Mouse (Mus musculus) lung, postnatal 14 days (tissue): Measurements from ENCODE around the gene Trappc2l.
"Not testable (repeated sequence)": the region's sequence is repeated elsewhere in the genome, so short reads cannot be mapped to it uniquely, and the experiment has no call there.

Experiments
- DNase-seq: peaks from one replicate; pipeline ENCODE4 v3.0.0; 2021

Trappc2l gene

DNA sequence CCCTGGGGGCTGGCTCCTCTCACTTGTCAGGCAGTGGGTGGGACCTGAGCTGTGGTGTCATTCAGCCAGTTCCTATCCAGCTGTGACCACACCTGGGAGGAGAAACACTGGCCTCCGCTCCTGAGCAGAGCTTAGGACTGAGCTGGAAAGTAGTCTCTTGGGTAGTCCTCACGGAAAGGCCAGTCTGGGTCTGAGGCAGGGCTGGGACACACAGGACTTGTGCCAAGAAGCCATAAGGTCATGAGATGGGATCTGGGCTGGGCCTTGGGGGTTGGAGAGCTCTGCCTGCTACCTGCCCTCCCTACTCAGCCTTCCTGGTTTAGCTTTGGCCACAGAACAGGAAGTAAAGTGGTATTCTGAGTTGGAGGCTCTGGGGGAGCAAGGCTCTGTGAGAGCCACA lies 15.5 kb downstream of the Trappc2l start:
- no peak for DNase-seq

DNA sequence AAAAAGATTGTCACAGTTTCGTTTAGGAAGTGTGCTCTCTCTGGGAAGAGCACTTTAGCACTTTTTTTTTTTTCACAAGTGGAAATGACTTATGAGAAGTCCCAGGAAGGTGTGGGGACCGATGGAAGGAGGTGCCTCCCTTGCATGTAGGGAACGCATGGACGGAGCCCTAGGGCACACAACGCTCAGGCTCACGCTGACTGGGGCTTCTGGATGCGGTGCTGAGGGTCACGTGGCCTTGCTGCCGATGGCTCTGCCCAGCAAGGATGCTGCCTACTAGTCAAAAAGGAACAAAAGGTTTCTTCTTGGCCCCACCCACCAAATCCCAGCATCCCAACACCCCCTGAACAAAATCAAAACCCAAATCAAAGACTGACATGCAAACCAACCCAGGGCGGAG lies 17.9 kb downstream of the Trappc2l start:
- DNase-seq: no peak

DNA sequence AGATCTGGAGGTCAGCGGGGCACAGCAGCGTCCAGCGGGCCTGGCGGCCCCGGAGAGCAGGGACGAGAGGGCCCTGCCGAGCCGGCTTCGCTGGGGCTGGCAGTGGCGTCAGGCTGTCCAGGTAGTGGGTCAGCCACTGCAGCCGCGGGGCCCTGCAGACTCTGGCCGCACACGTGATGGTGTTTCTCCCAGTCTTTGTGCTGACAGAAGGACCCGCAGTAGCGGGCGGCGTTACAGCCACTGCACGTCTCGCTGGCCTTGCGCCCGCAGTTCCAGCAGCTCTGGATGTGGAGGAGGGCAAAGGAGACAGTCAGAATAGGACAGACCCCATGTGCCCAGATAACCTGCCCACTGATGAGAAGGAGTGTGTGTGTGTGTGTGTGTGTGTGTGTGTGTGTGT lies 19.3 kb downstream of the Trappc2l start:
- no peak for DNase-seq

DNA sequence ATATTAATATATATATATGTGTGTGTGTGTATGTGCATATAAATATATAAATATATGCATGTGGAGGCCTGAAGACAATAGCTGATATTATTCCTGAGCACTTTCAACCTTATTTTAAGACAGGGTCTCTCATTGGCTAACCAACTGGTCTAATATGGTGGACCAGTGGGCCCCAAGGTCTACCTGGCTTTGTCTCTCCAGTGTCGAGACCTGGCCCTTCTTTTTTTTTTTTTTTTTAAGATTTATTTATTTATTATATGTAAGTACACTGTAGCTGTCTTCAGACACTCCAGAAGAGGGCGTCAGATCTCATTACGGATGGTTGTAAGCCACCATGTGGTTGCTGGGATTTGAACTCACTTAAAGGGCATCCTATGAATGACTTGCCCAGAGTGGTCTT lies 20.7 kb downstream of the Trappc2l start:
- not testable (repeated sequence) for DNase-seq

DNA sequence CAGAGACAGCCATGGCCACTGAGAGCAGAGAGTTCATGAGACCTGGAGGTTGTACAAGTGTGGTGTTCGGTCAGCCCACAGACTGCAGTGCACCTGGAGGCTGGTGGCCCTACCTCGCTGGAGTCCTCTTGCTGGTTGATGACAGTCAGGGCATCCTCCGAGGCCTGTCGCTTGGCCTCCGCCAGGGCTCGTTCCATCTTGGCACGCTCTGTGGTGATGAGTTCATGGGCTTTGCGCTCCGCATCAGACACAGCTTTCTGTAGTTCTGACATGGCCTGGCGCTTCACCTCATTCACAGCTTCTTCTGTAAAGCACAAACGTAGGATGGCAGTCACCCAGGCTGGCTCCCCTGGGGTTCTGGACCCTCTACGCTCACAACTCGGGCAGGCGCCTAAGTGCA lies 21.8 kb downstream of the Trappc2l start:
- DNase-seq: no peak

DNA sequence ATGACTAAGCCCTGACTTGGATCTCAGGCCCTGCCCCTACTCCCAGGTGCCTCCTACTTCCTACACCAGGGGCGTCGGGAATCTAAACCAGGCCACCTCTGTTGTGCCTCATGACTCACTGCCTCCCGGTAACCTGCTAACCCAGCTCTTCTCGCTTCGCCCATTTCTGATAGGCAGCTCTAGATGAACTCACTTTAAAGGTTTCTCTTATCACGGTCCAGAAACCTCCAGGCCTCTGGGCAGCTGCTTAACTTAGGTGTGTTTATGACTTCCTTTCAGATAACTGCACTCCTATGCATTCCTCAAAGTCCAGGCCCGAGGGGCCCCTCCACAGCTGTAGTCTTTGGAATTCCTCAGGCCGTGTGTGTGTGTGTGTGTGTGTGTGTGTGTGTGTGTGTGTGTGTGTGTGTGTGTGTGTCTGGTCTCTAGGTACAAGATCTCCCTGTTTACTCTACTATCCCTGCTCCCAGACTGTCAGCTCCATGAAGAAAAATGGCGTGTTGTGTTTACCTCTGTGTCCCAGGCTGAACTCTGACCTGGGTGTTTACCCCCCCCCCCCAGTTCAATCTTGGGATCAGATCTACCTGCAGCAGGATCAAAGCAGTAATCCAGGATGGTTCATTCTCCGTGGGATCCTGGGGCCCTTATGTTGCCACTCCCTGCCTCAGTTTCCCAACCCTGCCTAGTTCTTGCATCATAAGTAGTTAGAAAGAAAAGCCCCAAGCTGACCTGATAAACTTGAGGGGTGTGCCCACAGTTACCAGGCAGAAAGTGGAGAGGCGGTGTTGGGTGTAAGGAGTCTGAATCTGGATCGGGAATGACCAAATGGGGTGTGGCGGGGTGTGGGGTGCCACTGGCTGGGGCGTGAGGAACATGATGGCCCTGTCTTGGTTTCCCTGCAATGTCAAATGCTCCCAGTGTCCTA lies 24.7 kb downstream of the Trappc2l start:
- no peak for DNase-seq

DNA sequence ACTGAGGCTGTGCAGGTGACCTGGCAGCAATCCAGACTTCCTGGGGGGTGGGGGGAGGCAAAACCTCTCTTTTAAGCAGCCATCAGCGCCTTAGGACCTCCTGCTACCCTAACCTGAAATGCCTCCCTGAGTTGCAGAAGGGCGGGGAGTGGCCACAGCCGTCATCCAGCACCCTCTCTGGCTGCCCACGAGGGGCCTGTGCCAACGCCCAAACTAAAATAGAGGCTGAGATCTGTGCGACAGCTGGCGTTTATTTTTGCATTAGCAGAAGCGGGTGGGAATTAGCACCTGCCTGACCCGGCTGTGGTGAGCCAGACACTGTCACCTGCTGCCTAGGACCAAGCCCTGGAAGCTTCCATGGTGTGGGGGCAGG lies 25.3 kb downstream of the Trappc2l start:
- no peak for DNase-seq

DNA sequence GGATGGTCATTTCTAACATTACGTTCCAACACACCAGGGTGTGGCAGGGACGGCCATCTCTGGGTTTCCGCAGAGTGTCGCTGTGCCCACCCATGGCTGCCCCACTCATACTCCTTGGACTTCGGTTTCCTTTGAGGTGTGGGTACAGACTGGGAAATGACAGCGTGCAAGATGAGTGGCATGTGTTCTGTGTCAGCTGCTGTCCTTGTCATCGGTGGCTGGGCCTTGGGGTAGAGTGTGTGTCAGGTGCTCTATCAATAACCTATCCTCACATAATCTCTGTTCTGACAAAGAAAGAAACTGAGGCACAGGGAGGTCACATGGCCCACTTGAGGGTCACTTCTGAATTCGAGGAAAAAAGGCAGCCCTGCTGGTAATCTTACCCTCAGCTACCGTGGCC lies 25.8 kb downstream of the Trappc2l start:
- DNase-seq: no peak

DNA sequence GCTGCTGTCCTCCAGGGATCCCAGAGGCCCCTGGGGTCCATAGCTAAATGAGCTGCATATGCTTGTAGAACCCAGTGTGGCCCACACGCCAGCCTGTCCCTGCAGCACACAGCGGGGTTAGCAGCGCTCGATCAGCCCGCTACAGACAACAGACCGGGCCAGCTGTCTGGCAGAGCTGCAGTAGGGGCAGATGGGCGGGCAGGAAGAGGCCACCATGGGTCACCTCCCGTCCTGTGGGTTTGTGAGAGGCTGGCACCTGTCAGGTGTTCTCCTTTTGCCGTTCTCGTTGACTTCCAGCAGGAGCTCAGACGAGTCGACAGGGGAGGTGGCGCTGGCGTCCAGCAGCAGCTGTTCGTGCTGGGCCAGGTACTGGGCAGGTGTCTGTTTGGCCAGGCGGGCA lies 27.2 kb downstream of the Trappc2l start:
- no peak for DNase-seq

DNA sequence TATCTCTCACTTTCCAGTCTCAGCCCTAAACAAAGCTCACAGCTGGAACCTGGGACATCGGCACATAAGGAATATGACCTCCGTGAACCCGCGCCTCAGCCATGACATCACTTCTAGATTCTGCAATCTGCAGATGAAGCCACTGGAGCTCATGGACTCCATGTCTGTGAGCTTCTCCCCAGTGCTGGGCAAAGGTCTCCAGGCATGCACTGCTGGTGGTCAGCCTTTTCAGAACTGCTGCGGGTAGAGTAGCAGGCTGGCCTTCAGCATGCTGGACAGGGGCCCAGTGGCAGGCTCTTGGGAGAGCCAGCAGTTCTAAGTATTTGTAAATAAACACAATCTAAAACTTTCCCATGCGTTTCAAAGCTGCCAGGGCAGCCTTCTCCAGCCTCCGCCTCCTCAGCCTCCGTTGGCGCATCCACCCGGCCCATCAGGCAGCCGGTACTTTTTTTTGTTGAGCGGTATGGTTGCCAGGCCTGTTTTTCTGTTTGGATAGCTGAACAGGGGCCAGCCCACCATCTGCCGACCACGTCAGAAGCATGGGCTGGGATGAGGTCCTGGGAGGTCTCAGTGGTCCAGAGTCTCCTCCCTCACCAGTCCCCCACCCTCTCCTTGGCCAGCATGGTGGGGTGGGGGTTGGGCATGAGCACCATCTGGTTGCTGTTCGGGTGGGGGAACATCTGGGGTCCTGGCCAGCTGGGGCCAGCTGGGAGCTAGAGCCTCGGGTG lies 28.2 kb downstream of the Trappc2l start:
- peak; percentile 72 for DNase-seq

DNA sequence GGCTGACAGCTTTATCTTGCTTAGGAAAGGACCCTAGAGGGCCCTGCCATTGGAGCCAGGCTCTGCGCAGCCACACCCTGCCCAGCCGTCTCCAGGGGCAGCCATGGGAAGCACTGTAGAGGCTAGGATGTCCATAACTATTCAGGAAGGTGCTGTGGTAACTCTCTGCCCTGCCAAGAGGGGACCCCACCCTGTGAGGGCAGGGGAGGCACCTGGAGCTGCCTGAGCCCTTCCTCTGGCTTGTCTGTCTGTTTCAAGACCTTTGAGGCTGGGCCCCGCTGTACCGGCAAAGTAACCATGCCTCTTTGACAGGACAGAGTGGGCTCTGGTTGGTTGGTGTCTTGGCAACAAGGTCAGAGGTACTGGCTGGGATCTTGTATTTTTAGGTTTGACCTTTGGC lies 29.4 kb downstream of the Trappc2l start:
- DNase-seq: no peak

DNA sequence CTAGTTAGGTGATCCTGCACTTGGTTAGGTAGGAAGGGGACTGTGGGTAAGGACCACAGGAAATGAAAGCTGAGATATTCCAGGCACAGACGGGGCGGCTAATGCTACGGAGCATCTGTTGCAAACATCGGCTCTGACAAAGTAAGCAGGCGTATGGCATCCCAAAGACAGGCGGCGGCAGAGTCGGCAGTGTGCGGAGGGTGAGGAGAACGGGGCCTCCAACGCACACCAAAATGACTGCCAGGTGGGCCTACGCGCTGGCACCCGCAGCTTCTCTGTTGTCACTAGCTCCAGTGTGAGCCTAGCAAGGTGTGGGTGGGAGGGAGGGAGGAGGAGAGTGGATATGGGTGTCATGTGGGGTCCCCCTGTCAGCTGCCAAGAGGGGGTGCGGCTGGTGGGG lies 30.0 kb downstream of the Trappc2l start:
- DNase-seq: no peak

DNA sequence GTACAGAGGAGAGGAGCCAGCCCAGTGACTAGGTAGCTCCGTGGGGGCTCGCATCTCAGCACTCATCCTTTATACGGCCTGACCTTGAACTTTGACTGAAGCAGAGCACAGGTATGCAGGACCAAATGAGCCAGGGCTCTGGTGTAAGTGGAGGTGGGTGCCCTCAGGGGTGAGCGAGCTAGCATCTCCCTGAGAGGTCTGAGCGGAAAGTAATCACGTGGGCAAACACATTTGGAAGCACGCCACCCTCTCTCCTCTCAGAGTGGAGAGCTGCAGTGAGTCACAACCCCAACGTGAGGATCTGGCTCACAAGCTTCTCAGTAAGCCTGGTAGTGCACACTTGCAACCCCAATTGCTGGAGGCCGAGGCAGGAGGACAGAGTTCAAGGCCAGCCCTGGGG lies 30.6 kb downstream of the Trappc2l start:
- DNase-seq: peak; percentile 72

DNA sequence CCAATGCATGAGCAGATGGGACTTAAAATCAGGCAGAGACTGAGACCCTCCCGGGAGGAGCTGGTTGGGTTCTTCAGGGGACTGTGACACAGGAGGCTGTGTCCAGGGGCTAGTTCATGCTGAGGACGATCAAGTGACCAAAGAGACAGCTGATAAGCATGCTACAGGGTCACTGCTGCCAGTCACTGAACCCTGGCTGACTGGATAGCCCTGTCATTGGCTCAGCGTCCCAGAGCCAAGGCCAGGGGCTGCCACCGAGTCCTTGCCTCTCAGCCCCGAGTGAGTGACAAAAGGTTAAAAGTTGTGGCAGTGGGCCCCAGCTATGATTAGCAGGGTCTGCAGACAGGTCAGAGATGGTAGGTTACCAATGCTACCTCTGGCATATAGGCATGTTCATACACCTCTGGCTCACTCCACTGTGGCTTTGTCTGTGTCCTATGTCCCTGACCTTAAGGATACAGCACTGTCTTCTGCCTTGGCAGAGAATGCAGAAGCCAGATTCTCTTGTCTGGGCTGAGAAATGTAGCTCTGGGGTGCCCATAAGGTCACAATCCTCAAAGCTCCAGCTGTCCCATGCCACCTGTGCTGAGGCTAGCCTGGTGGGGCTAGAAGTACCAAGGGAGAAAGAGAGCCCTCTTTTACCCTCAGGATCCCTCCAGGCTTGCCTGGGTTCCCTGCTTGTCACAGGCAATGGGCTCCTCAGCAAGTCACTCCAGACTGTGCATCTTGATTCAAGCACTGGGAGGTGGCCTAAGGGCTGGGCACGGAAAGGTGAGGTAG lies 32.9 kb downstream of the Trappc2l start:
- DNase-seq: no peak

DNA sequence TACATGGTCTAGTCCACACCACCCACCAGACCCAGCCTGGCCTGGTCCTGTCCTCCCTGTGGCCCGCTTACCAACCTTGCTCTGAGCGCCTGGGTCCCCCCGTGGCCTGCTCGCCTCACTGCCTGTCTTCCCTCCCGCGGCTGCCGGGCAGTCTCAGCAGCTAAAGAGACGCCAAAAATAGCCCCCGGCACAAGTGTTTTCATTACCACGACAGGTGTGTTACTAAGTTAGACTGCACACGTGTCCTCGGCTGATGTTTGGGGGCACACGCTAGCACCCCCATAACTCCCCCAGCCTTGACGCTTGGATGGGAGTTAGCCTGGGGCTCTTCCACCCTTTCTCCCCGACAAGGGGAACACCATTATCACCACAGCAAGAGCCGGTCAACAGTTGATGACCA lies 34.9 kb downstream of the Trappc2l start:
- DNase-seq: no peak

DNA sequence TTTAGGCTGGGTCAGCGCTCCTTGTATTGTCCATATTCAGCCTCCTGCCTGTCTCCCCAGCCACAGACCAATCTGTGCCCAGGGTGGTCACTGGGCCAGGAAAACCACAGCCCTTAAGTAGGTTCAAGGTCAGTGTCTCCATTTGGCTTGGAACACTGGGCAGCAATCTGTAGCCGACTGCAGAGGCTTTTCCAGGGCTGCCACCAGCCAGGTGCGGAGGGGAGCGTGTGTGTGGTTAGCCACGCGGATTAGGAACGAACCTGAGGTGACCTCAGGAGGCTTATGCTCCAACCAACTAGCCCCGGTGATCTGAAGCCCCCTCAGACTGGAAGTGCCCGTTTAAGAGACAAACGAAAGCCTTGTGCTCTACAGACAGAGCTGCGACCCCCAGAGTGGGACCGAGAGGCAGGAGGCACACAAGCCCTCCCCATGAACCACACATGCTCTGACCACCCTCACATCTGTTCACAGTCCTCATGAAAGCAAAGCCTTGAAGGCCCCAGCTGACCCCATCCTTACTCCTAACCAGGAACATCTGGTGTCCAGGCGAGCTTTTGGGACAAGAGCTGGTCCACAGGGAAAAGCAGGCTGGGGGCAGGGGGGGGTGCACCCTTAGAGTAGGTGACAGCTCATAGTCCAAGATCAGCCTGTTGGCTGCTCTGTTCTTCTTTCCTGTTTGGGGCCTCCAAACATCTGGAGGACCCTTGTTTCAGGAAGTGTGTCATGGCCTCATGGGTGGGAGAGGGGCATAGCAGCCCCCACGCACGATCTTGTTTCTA lies 36.9 kb downstream of the Trappc2l start:
- no peak for DNase-seq

DNA sequence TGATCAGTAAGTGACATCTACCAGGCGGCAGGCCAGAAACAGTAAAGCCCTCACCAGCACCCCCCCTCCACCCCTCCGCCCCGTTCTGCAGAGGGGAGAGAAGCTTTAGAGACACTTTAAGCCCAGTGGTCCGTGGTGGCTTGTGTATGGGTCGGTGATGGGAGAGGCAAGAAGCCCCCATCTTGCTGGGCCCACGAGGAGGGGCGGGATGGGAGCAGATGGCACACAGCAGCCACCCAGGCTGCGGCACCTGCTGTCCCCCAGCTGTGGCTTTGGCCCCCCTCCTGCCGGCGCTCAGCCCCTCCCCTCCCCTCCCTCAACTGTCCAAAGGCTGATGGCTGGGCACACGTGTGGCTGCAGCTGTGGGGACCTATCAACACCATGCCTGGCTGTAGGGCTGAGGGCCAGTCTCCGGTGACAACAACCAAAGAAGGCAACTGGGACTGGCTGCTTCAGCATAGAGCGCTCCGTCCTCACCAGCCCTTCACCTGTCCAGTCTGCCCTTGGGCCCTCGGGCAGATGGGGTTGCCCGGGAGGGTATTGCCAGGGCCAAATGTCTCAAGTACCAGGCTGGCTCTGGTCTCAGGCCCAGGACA lies 40.0 kb downstream of the Trappc2l start:
- DNase-seq: no peak

DNA sequence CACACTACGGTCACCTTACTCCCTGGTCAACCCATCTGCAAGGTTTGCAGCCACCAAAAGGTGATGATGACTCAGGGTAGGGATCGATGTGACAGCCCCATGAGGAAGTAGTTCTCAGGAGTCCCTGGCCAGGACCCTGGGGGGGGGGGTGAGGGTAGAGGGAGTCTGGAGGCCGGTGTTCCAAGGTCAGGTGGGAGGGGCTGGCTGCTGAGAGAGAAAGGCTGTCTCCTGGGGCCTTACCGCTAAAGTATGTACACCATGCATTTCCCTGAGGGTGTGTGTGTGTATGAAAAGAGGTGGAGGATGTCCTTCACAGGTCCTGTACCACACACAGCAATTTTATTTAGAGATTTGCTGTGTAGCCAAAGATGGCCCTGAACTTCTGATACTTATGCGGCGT lies 41.2 kb downstream of the Trappc2l start:
- no peak for DNase-seq

DNA sequence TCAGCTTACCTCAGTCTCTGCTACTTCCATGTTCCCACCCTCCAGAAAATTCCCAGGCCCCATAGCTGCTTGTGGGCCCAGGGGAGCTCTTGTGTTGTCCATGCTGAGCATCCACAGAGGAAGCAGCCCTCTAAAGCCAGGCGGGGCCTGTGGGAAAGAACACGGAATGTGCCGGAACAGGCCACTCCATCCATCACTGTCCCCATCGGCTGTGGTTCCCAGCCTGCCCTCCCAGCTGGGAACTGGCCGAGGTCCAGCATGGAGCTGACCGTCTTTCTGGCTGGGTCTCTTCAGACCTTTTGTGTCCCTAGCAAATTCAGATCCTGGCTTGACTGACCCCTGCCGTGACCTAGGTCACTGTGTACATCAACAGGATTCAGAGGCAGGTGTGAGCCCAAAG lies 43.3 kb downstream of the Trappc2l start:
- DNase-seq: peak; percentile 86

DNA sequence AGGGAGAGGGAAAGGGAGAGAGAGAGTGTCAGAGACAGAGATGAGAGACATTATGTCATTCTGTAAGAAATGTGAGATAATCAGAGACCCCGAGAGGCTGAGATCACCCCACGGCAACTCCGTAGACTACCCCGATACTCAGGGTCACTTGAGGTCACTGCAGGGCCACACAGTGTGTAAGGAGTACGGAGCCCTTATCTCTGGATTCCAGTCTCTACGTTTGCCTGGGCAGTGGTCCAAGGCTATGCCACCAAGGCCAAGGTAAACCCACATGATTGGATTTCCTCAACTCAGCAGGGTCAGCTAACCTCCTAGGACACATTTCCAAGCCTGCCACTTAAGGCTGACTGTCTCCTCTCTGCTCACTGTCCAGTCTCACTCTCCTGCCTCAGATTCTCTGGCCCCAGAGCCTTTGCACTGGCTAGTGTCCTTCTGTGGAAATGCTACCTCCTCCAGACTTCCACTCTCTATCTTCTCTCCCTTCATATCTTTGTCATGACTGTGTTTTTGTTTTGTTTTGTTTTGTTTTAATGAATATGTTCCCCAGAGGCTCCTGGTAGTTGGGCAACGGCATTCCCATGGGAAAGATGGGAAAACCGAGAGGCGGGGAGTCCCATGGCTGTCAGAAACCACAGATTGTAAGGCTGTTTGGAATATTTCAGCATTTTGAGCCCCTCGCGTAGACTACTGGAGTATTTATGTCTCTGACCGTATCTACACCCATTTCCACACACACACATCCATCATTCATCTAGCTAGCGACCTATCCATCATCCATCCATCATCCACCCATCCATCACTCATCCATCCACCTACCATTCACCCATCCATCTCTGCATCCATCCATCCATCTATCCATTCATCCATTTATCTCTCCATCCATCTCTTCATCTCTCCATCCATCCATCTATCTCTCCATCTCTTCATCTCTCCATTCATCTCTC lies 44.9 kb downstream of the Trappc2l start:
- peak; percentile 87 for DNase-seq

DNA sequence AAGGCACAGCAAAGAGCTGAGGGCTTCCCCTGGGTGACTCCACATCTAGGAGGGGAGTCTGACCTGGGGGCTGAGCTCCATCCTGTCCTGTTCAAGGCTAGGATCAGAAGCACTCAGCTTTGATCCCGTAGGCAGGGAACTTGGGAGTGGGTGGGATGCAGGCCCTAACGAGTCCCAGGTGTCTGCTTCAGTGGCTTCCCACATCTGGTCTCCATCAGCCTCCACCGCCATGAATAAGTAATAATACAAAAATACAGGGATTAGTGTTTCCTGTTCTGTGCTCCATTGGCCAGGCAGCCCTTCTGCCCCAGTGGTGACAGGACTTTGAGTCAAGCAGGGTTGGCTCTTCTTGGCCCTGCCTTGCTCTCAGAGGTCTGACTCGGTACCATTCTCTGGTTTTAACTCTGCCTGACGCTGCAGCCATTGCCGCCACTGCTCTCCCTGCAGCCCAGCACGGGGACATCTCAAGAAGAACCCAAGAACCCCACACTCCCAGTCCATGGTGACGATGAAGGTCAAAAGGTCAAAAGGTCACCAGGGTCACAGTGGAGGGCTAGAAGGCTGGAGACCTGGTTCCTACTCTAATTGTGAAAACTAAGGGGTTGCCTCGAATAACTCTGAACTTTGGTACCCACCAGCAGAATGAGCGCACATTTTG lies 46.8 kb downstream of the Trappc2l start:
- no peak for DNase-seq
